Comparison of ENCODE assay signal across 10 mouse cellular contexts in genomic region chr7:130001064-130001463, GRCm38 (mm10).
DNase-seq lines count a peak whose midpoint lies in the region; ATAC-seq and TF ChIP-seq lines count a peak whose summit lies in the region.
"Had no signal": no experiment of that assay in that cellular context is flagged by ENCODE, and none has a peak within 500 bp of the region (broad histone marks: within the 10 kb centered on the region; RNA-seq: fewer than 3 reads in every experiment).

No protein-coding gene starts in this region.

- 0 out of 2 replicates have a peak overlapping the region, but pooled peaks have one; percentile 49 for H3K27ac ChIP-seq in kidney, embryonic 15.5 days
- peak overlapping the region; percentile 40 for H3K27ac ChIP-seq in limb, embryonic 14.5 days (replicated peaks; ENCODE audit: low read depth, low read length)
- H3K27ac ChIP-seq in liver, embryonic 11.5 days (ENCODE audit: low read depth, low read length) = no peak overlapping the region
- H3K27ac ChIP-seq: macrophage had no signal

- DNase-seq in kidney, adult 8-10 months = no peak
- peak; percentile 23 for DNase-seq in cerebellum, adult 9-10 months
- no peak for DNase-seq in limb, embryonic 14.5 days (ENCODE audit: low spot score)
- DNase-seq in adrenal gland, adult 2 months = no peak
- DNase-seq in liver, embryonic 11.5 days (ENCODE audit: low spot score) = no peak
- DNase-seq in liver = no peak
- DNase-seq: thymus, adult 2 months had no signal

- no peak overlapping the region for H3K9ac ChIP-seq in kidney, embryonic 15.5 days
- no peak overlapping the region for H3K9ac ChIP-seq in limb, embryonic 14.5 days (ENCODE audit: low read depth, low read length, severe bottlenecking)
- H3K9ac ChIP-seq in liver, embryonic 11.5 days (ENCODE audit: low read depth, low read length) = no peak overlapping the region

- H3K9me3 ChIP-seq in kidney, embryonic 15.5 days (replicated peaks) = no peaks in the 10 kb centered on the region
- H3K9me3 ChIP-seq in limb, embryonic 14.5 days (ENCODE audit: control insufficient read depth, low read length) = no peaks in the 10 kb centered on the region
- H3K9me3 ChIP-seq in liver, embryonic 11.5 days (ENCODE audit: control insufficient read depth, low read length) = no peaks in the 10 kb centered on the region

- H3K4me2 ChIP-seq in kidney, embryonic 15.5 days = 0 out of 2 replicates have a peak overlapping the region, but pooled peaks have one; percentile 18
- no peak overlapping the region; the same call in 1 of the 2 replicates for H3K4me2 ChIP-seq in limb, embryonic 14.5 days (replicated peaks; ENCODE audit: low read depth, low read length, severe bottlenecking)
- no peak overlapping the region for H3K4me2 ChIP-seq in liver, embryonic 11.5 days

- H3K4me3 ChIP-seq in kidney, embryonic 15.5 days (replicated peaks) = no peak overlapping the region
- no peak overlapping the region for H3K4me3 ChIP-seq in limb, embryonic 14.5 days (replicated peaks; ENCODE audit: low read length)
- no peak overlapping the region for H3K4me3 ChIP-seq in liver, embryonic 11.5 days (ENCODE audit: low read depth, low read length)

- ATAC-seq in kidney, embryonic 15.5 days (replicated peaks; ENCODE audit: low FRiP score) = no peak
- peak; percentile 87 for ATAC-seq in frontal cortex, adult (ENCODE audit: low TSS enrichment)
- no peak for ATAC-seq in limb, embryonic 14.5 days (ENCODE audit: low FRiP score, low read depth)
- ATAC-seq in liver, embryonic 11.5 days (replicated peaks; ENCODE audit: low FRiP score) = no peak

- no peaks in the 10 kb centered on the region for H3K36me3 ChIP-seq in kidney, embryonic 15.5 days
- H3K36me3 ChIP-seq in limb, embryonic 14.5 days (ENCODE audit: control insufficient read depth, insufficient read depth, low read length) = no peaks in the 10 kb centered on the region
- H3K36me3 ChIP-seq in liver, embryonic 11.5 days (ENCODE audit: control insufficient read depth, insufficient read depth, low read length) = no peaks in the 10 kb centered on the region

- no peaks in the 10 kb centered on the region for H3K27me3 ChIP-seq in kidney, embryonic 15.5 days
- H3K27me3 ChIP-seq in limb, embryonic 14.5 days (ENCODE audit: control insufficient read depth, insufficient read depth, low read length) = no peaks in the 10 kb centered on the region
- H3K27me3 ChIP-seq in liver, embryonic 11.5 days (replicated peaks; ENCODE audit: control insufficient read depth, insufficient read depth, low read length) = no peaks in the 10 kb centered on the region

- TF ChIP-seq POLR2A in limb, embryonic 14.5 days (IDR thresholded peaks at IDR 0.05; ENCODE audit: borderline replicate concordance, extremely low read depth, insufficient read depth, insufficient read length) = no peak

- peaks cover 17% of the 10 kb centered on the region for H3K4me1 ChIP-seq in kidney, embryonic 15.5 days
- H3K4me1 ChIP-seq in limb, embryonic 14.5 days (ENCODE audit: control insufficient read depth, insufficient read depth, low read length) = peaks cover 13% of the 10 kb centered on the region
- H3K4me1 ChIP-seq in liver, embryonic 11.5 days (replicated peaks; ENCODE audit: control insufficient read depth, insufficient read depth, low read length) = no peaks in the 10 kb centered on the region

- WGBS in kidney, embryonic 15.5 days = 33% methylated on average over 10 of the region's 10 CpGs
- WGBS in limb, embryonic 14.5 days = 48% methylated on average over 10 of the region's 10 CpGs
- 66% methylated on average over 10 of the region's 10 CpGs for WGBS in liver, embryonic 11.5 days
